ENCODE assay signal across 8 mouse cellular contexts in the genomic region with DNA sequence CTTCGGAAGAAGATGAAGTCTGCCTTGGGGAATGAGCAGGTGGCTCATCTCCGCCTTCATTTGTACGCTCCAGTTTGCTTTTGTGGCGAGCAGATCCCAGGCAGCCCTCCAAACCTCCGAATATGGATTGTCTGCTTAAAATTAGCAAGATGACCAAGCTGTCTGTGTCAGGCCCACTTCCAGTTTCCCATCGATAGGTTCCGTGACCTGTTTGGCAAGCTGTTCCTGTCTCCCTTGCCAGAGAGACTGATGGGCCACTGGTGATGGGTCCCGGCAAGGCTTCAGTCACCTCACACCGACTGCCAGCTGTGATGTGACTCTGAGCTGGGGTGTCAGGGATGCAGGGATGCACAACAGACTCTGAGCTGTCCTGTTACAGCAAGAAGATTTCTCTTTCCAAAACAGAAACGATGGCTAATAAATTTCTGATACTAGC.
A peak's percentile ranks its signal among the peaks of the same experiment; 100 is the strongest.
DNase-seq lines count a peak whose midpoint lies in the region; ATAC-seq and TF ChIP-seq lines count a peak whose summit lies in the region.

No protein-coding gene starts in this region.

- no peaks in the 10 kb centered on the region for H3K36me3 ChIP-seq in kidney, embryonic 14.5 days (ENCODE audit: control insufficient read depth, insufficient read depth, low read length)
- no peaks in the 10 kb centered on the region for H3K36me3 ChIP-seq in kidney, embryonic 15.5 days
- H3K36me3 ChIP-seq in stomach, embryonic 15.5 days = no peaks in the 10 kb centered on the region

- TF ChIP-seq CTCF in lung, adult 2 months (IDR thresholded peaks at IDR 0.05; ENCODE audit: insufficient read depth, low read length) = no peak

- peak; percentile 12 for DNase-seq in kidney, adult 11 months
- peak; percentile 70 to 74 for DNase-seq in cerebellum, postnatal 36 days
- peak; percentile 20 for DNase-seq in lung, adult 2 months

- no peaks in the 10 kb centered on the region for H3K9me3 ChIP-seq in kidney, embryonic 14.5 days (ENCODE audit: control insufficient read depth, low read length)
- no peaks in the 10 kb centered on the region for H3K9me3 ChIP-seq in kidney, embryonic 15.5 days (replicated peaks)
- H3K9me3 ChIP-seq in stomach, embryonic 15.5 days = no peaks in the 10 kb centered on the region

- ATAC-seq in kidney, embryonic 14.5 days (ENCODE audit: low FRiP score, low TSS enrichment) = no peak
- no peak for ATAC-seq in kidney, embryonic 15.5 days (replicated peaks; ENCODE audit: low FRiP score)
- ATAC-seq in stomach, embryonic 15.5 days (ENCODE audit: insufficient read depth, low FRiP score, low read depth) = peak; percentile 51
- ATAC-seq in megakaryocyte, adult 5-6 weeks (ENCODE audit: poor library complexity, severe bottlenecking) = no peak
- ATAC-seq in CD4-positive, CD25-positive, alpha-beta regulatory T cell, adult 4 months = no peak

- TF ChIP-seq POLR2A in lung, adult 2 months (IDR thresholded peaks at IDR 0.05; ENCODE audit: borderline replicate concordance, extremely low read depth, low read depth, low read length) = no peak

- H3K4me3 ChIP-seq in kidney, embryonic 14.5 days (ENCODE audit: low read length) = no peak overlapping the region
- no peak overlapping the region for H3K4me3 ChIP-seq in kidney, embryonic 15.5 days (replicated peaks)
- H3K4me3 ChIP-seq in lung, adult 2 months (replicated peaks; ENCODE audit: extremely low read depth, low read depth, low read length) = no peak overlapping the region
- H3K4me3 ChIP-seq in stomach, embryonic 15.5 days (replicated peaks) = no peak overlapping the region

- no peak overlapping the region for H3K4me2 ChIP-seq in kidney, embryonic 14.5 days (replicated peaks; ENCODE audit: low read depth, low read length)
- no peak overlapping the region for H3K4me2 ChIP-seq in kidney, embryonic 15.5 days
- H3K4me2 ChIP-seq in stomach, embryonic 15.5 days = no peak overlapping the region

- H3K27me3 ChIP-seq in kidney, embryonic 14.5 days (ENCODE audit: control insufficient read depth, insufficient read depth, low read length) = no peaks in the 10 kb centered on the region
- no peaks in the 10 kb centered on the region for H3K27me3 ChIP-seq in kidney, embryonic 15.5 days
- no peaks in the 10 kb centered on the region for H3K27me3 ChIP-seq in stomach, embryonic 15.5 days (replicated peaks)

- 49% methylated on average over 10 of the region's 10 CpGs for WGBS in kidney, embryonic 14.5 days
- 49% methylated on average over 10 of the region's 10 CpGs for WGBS in kidney, embryonic 15.5 days
- 64% methylated on average over 10 of the region's 10 CpGs for WGBS in lung, adult 2 months
- WGBS in stomach, embryonic 15.5 days = 47% methylated on average over 10 of the region's 10 CpGs

- H3K27ac ChIP-seq in kidney, embryonic 14.5 days (ENCODE audit: low read depth, low read length) = no peak overlapping the region; the same call in 1 of the 2 replicates
- peak overlapping the region; percentile 45; the same call in 1 of the 2 replicates for H3K27ac ChIP-seq in kidney, embryonic 15.5 days
- peak overlapping the region; percentile 49 for H3K27ac ChIP-seq in stomach, embryonic 15.5 days

- H3K4me1 ChIP-seq in kidney, embryonic 14.5 days (ENCODE audit: control insufficient read depth, insufficient read depth, low read length) = peaks cover 12% of the 10 kb centered on the region; the same call in 1 of the 2 replicates
- peaks cover 26% of the 10 kb centered on the region for H3K4me1 ChIP-seq in kidney, embryonic 15.5 days
- peaks cover 2% of the 10 kb centered on the region for H3K4me1 ChIP-seq in lung, adult 2 months (ENCODE audit: control insufficient read depth, insufficient read depth, low read length)
- H3K4me1 ChIP-seq in stomach, embryonic 15.5 days = peaks cover 8% of the 10 kb centered on the region; the same call in 1 of the 2 replicates

- no peak overlapping the region for H3K9ac ChIP-seq in kidney, embryonic 14.5 days (ENCODE audit: low read depth, low read length)
- H3K9ac ChIP-seq in kidney, embryonic 15.5 days = no peak overlapping the region
- H3K9ac ChIP-seq in stomach, embryonic 15.5 days = no peak overlapping the region

Comparison
In these comparisons a context has a peak if more than half of its experiments do, and no peak if none do; other contexts are left out.
1. DNase-seq: peak in every context shown above with its lines; median percentile 72 in cerebellum, postnatal 36 days; 20 in lung, adult 2 months; 12 in kidney, adult 11 months.